Comparison of ENCODE assay signal across 15 mouse cellular contexts in genomic region chr7:37548805-37549204, GRCm38 (mm10).
DNase-seq lines count a peak whose midpoint lies in the region; ATAC-seq and TF ChIP-seq lines count a peak whose summit lies in the region.
"Had no signal": no experiment of that assay in that cellular context is flagged by ENCODE, and none has a peak within 500 bp of the region (broad histone marks: within the 10 kb centered on the region; RNA-seq: fewer than 3 reads in every experiment).

No protein-coding gene starts in this region.

- peak; percentile 25 for TF ChIP-seq CTCF in intestine, postnatal 0 days (IDR thresholded peaks at IDR 0.05; ENCODE audit: low read depth)

- no peak overlapping the region for H3K4me2 ChIP-seq in intestine, postnatal 0 days (replicated peaks; ENCODE audit: low read depth)
- no peak overlapping the region for H3K4me2 ChIP-seq in intestine, embryonic 16.5 days (ENCODE audit: low read depth, low read length)
- H3K4me2 ChIP-seq in neural tube, embryonic 13.5 days = no peak overlapping the region
- H3K4me2 ChIP-seq in neural tube, embryonic 15.5 days = no peak overlapping the region
- H3K4me2 ChIP-seq: heart, embryonic 12.5 days; liver, embryonic 15.5 days; stomach, embryonic 15.5 days had no signal

- H3K4me1 ChIP-seq in intestine, postnatal 0 days (replicated peaks; ENCODE audit: control insufficient read depth, insufficient read depth, low read length) = no peaks in the 10 kb centered on the region
- H3K4me1 ChIP-seq in intestine, embryonic 16.5 days (ENCODE audit: control insufficient read depth, insufficient read depth, low read length) = no peaks in the 10 kb centered on the region
- H3K4me1 ChIP-seq in neural tube, embryonic 13.5 days (replicated peaks) = peaks cover 23% of the 10 kb centered on the region
- H3K4me1 ChIP-seq in neural tube, embryonic 15.5 days = peaks cover 21% of the 10 kb centered on the region
- H3K4me1 ChIP-seq: heart, embryonic 12.5 days; liver, embryonic 15.5 days; stomach, embryonic 15.5 days had no signal

- no peak for ATAC-seq in intestine, postnatal 0 days
- ATAC-seq in intestine, embryonic 16.5 days = no peak
- no peak for ATAC-seq in neural tube, embryonic 13.5 days (ENCODE audit: low read depth)
- ATAC-seq in neural tube, embryonic 15.5 days (ENCODE audit: low FRiP score) = 0 out of 2 replicates have a peak, but pooled peaks have one; percentile 48
- ATAC-seq: forebrain, embryonic 16.5 days had no signal

- no peaks in the 10 kb centered on the region for H3K36me3 ChIP-seq in intestine, postnatal 0 days (ENCODE audit: control insufficient read depth, insufficient read depth)
- no peaks in the 10 kb centered on the region for H3K36me3 ChIP-seq in intestine, embryonic 16.5 days (ENCODE audit: control insufficient read depth, insufficient read depth, low read length)
- H3K36me3 ChIP-seq in neural tube, embryonic 13.5 days = no peaks in the 10 kb centered on the region
- H3K36me3 ChIP-seq in neural tube, embryonic 15.5 days = no peaks in the 10 kb centered on the region
- H3K36me3 ChIP-seq: heart, embryonic 12.5 days; liver, embryonic 15.5 days; stomach, embryonic 15.5 days had no signal

- H3K9ac ChIP-seq in intestine, postnatal 0 days (ENCODE audit: low read depth, low read length) = no peak overlapping the region
- no peak overlapping the region for H3K9ac ChIP-seq in intestine, embryonic 16.5 days (ENCODE audit: low read depth, low read length)
- no peak overlapping the region for H3K9ac ChIP-seq in neural tube, embryonic 13.5 days
- no peak overlapping the region for H3K9ac ChIP-seq in neural tube, embryonic 15.5 days (replicated peaks)
- H3K9ac ChIP-seq: heart, embryonic 12.5 days; liver, embryonic 15.5 days; stomach, embryonic 15.5 days had no signal

- H3K27me3 ChIP-seq in intestine, postnatal 0 days (replicated peaks; ENCODE audit: control insufficient read depth, insufficient read depth, low read length) = no peaks in the 10 kb centered on the region
- H3K27me3 ChIP-seq in intestine, embryonic 16.5 days (replicated peaks; ENCODE audit: control insufficient read depth, insufficient read depth, low read length) = no peaks in the 10 kb centered on the region
- no peaks in the 10 kb centered on the region for H3K27me3 ChIP-seq in neural tube, embryonic 13.5 days
- H3K27me3 ChIP-seq in neural tube, embryonic 15.5 days (replicated peaks) = no peaks in the 10 kb centered on the region
- H3K27me3 ChIP-seq: liver, embryonic 15.5 days; stomach, embryonic 15.5 days had no signal

- DNase-seq in embryo, embryonic 10 days (ENCODE audit: low spot score) = peak; percentile 25
- DNase-seq in embryo, embryonic 11 days = no peak
- DNase-seq in neural tube, embryonic 10.5 days (ENCODE audit: extremely low spot score, low spot score) = no peak
- DNase-seq in gastrocnemius, postnatal 25 days = no peak
- DNase-seq: adrenal gland, postnatal 14 days; gastrocnemius, postnatal 14 days; thymus, postnatal 36 days had no signal

- H3K9me3 ChIP-seq in intestine, postnatal 0 days (ENCODE audit: control insufficient read depth) = no peaks in the 10 kb centered on the region
- H3K9me3 ChIP-seq in intestine, embryonic 16.5 days (ENCODE audit: control insufficient read depth, low read length) = no peaks in the 10 kb centered on the region
- H3K9me3 ChIP-seq in neural tube, embryonic 13.5 days = no peaks in the 10 kb centered on the region
- no peaks in the 10 kb centered on the region for H3K9me3 ChIP-seq in neural tube, embryonic 15.5 days (replicated peaks)
- H3K9me3 ChIP-seq: heart, embryonic 12.5 days; liver, embryonic 15.5 days; stomach, embryonic 15.5 days had no signal

- H3K27ac ChIP-seq in intestine, postnatal 0 days (ENCODE audit: low read depth, low read length) = no peak overlapping the region
- no peak overlapping the region for H3K27ac ChIP-seq in intestine, embryonic 16.5 days (ENCODE audit: low read length)
- peak overlapping the region; percentile 46; the same call in 1 of the 2 replicates for H3K27ac ChIP-seq in neural tube, embryonic 13.5 days (replicated peaks)
- no peak overlapping the region; the same call in 1 of the 2 replicates for H3K27ac ChIP-seq in neural tube, embryonic 15.5 days (replicated peaks)
- H3K27ac ChIP-seq: liver, embryonic 15.5 days; stomach, embryonic 15.5 days had no signal

- no peak overlapping the region for H3K4me3 ChIP-seq in intestine, postnatal 0 days (ENCODE audit: low read depth, low read length)
- no peak overlapping the region for H3K4me3 ChIP-seq in intestine, embryonic 16.5 days (ENCODE audit: low read length)
- H3K4me3 ChIP-seq in neural tube, embryonic 13.5 days = no peak overlapping the region
- H3K4me3 ChIP-seq in neural tube, embryonic 15.5 days (replicated peaks) = no peak overlapping the region
- H3K4me3 ChIP-seq: heart, embryonic 12.5 days; liver, embryonic 15.5 days; stomach, embryonic 15.5 days had no signal

- 37% methylated on average over 15 of the region's 15 CpGs for WGBS in intestine, postnatal 0 days
- WGBS in intestine, embryonic 16.5 days = 37% methylated on average over 15 of the region's 15 CpGs
- 61% methylated on average over 15 of the region's 15 CpGs for WGBS in neural tube, embryonic 13.5 days
- WGBS in neural tube, embryonic 15.5 days = 41% methylated on average over 15 of the region's 15 CpGs
